Mouse (Mus musculus) MEL (cell line): ENCODE results near the gene Rin2.

Experiments used
- CHD2 ChIP-seq: IDR thresholded peaks from 2 replicates; pipeline ENCODE4 v1.6.1; 2011; ENCODE audit warnings: low read length, improper control_type of control experiment
- CTCF ChIP-seq, 3 experiments: IDR thresholded peaks in 2 of 3; conservative IDR thresholded peaks in 1 of 3; 2 replicates each; pipeline ENCODE4 v1.5.1; 2011 to 2012; ENCODE audit warnings: low read length in 3 of 3, low read depth in 2 of 3, mild to moderate bottlenecking in 2 of 3, improper control_type of control experiment in 1 of 3, inconsistent platforms in 1 of 3, mixed read lengths in 1 of 3, moderate library complexity in 1 of 3; ENCODE audit not compliant: control insufficient read depth in 1 of 3, insufficient read depth in 1 of 3, poor library complexity in 1 of 3, severe bottlenecking in 1 of 3
- ELF1 ChIP-seq: IDR thresholded peaks from 2 replicates; pipeline ENCODE4 v1.6.1; 2014; ENCODE audit warnings: low read depth, mild to moderate bottlenecking, inconsistent platforms, low read length, improper control_type of control experiment, moderate library complexity
- MAFK ChIP-seq: IDR thresholded peaks from 2 replicates; pipeline ENCODE4 v1.6.1; 2011; ENCODE audit warnings: low read depth, mild to moderate bottlenecking, low read length, improper control_type of control experiment, borderline replicate concordance
- MYC ChIP-seq: IDR thresholded peaks from 2 replicates; pipeline ENCODE4 v1.6.1; 2011; ENCODE audit warnings: low read depth, mild to moderate bottlenecking, low read length, improper control_type of control experiment, moderate library complexity
- POLR2A ChIP-seq, 2 experiments: IDR thresholded peaks; 2 replicates each; pipeline ENCODE4 v1.6.1; 2011 to 2012; ENCODE audit warnings: low read length in 2 of 2, mild to moderate bottlenecking in 2 of 2, control low read depth in 1 of 2, improper control_type of control experiment in 1 of 2, low read depth in 1 of 2, moderate library complexity in 1 of 2; ENCODE audit not compliant: control insufficient read depth in 1 of 2, insufficient read depth in 1 of 2, poor library complexity in 1 of 2
- POLR2AphosphoS2 ChIP-seq: IDR thresholded peaks from 2 replicates; pipeline ENCODE4 v1.6.1; 2011; ENCODE audit warnings: low read length, improper control_type of control experiment
- USF1 ChIP-seq: IDR thresholded peaks from 2 replicates; pipeline ENCODE4 v1.6.1; 2014; ENCODE audit warnings: low read depth, mild to moderate bottlenecking, inconsistent platforms, low read length, improper control_type of control experiment, moderate library complexity
- ZC3H11A ChIP-seq: IDR thresholded peaks from 2 replicates; pipeline ENCODE4 v1.6.1; 2012; ENCODE audit warnings: low read depth, mild to moderate bottlenecking, inconsistent platforms, low read length, improper control_type of control experiment
- ZNF384 ChIP-seq: IDR thresholded peaks from 2 replicates; pipeline ENCODE4 v1.6.1; 2012; ENCODE audit warnings: low read depth, mild to moderate bottlenecking, inconsistent platforms, low read length, improper control_type of control experiment

GRCm38 (mm10) chr2:145888766-145889480 lies 213.9 kb downstream of the Rin2 start:
- TF ChIP-seq CTCF (IDR thresholded peaks at IDR 0.05 in 2 of 3, conservative IDR thresholded peaks at IDR 0.05 in 1 of 3; ENCODE audit: control insufficient read depth in 1 of 3, insufficient read depth in 1 of 3, low read depth in 2 of 3, low read length in 3 of 3, poor library complexity in 1 of 3, severe bottlenecking in 1 of 3) (no peak), MAFK (no peak), POLR2AphosphoS2 (no peak), POLR2A (IDR thresholded peaks at IDR 0.05; ENCODE audit: control insufficient read depth in 1 of 2, insufficient read depth in 1 of 2, low read depth in 1 of 2, low read length in 2 of 2, poor library complexity in 1 of 2) (no peak), ZNF384 (no peak), ZC3H11A (no peak), USF1 (no peak), ELF1 (no peak), CHD2 (no peak), MYC (no peak)
